Mouse (Mus musculus) CH12.LX (cell line): ENCODE data around the gene Asic4. TPM values are rescaled to one million over a fixed set of nuclear protein-coding genes. Genes with fewer than 3 reads are reported as not detected.

ENCODE experiments used
- DNase-seq: peaks from one replicate; pipeline ENCODE4 v3.0.0-alpha.2; 2013; ENCODE audit errors: extremely low read depth
- H3K27ac ChIP-seq: 2 replicates; pipeline ENCODE4 v1.5.1; 2012; ENCODE audit warnings: low read depth, mild to moderate bottlenecking, control low read depth, moderate library complexity; ENCODE audit not compliant: insufficient read depth
- H3K27me3 ChIP-seq: replicated peaks from 2 replicates; pipeline ENCODE3; 2012; ENCODE audit warnings: inconsistent platforms
- H3K36me3 ChIP-seq, 2 experiments: replicated peaks in 1 of 2; 2 replicates each; pipeline versions ENCODE3 to v1.6.1; 2012; ENCODE audit warnings: inconsistent platforms in 1 of 2, low read length in 1 of 2, mild to moderate bottlenecking in 1 of 2, mixed read lengths in 1 of 2, moderate library complexity in 1 of 2; ENCODE audit not compliant: control insufficient read depth in 1 of 2, insufficient read depth in 1 of 2
- H3K4me1 ChIP-seq, 2 experiments: 2 replicates each; pipeline ENCODE4 v1.6.1; 2012; ENCODE audit warnings: inconsistent platforms in 1 of 2, moderate library complexity in 1 of 2; ENCODE audit not compliant: insufficient read depth in 2 of 2, control insufficient read depth in 1 of 2
- H3K4me2 ChIP-seq: 2 replicates; pipeline ENCODE4 v1.6.1; 2012; ENCODE audit warnings: low read depth, mild to moderate bottlenecking, control low read depth; ENCODE audit not compliant: poor library complexity, insufficient read depth, severe bottlenecking
- H3K4me3 ChIP-seq, 3 experiments: fragments of 150-350 bp in 1 of 3; sonication (generic) in 1 of 3; replicated peaks in 1 of 3; 2 replicates each; pipeline versions ENCODE3 to v1.5.1; 2011 to 2012; ENCODE audit warnings: low read depth in 2 of 3, low read length in 2 of 3, mild to moderate bottlenecking in 2 of 3, moderate library complexity in 2 of 3, control low read depth in 1 of 3, improper control_type of control experiment in 1 of 3, inconsistent platforms in 1 of 3, mixed read lengths in 1 of 3; ENCODE audit not compliant: poor library complexity in 1 of 3
- H3K79me2 ChIP-seq: replicated peaks from 2 replicates; pipeline ENCODE4 v1.6.1; 2012; ENCODE audit warnings: mild to moderate bottlenecking, moderate library complexity; ENCODE audit not compliant: control insufficient read depth, poor library complexity, insufficient read depth, severe bottlenecking; ENCODE audit errors: extremely low read depth
- H3K9ac ChIP-seq: 2 replicates; pipeline ENCODE4 v1.6.1; 2012; ENCODE audit warnings: low read depth, mild to moderate bottlenecking, control low read depth, moderate library complexity; ENCODE audit not compliant: insufficient read depth
- H3K9me3 ChIP-seq: replicated peaks from 2 replicates; pipeline ENCODE3; 2012; ENCODE audit warnings: low read length, inconsistent platforms, mixed read lengths
- CHD1 ChIP-seq: IDR thresholded peaks from 2 replicates; pipeline ENCODE4 v1.6.1; 2012; ENCODE audit warnings: low read depth, low read length, improper control_type of control experiment, inconsistent platforms
- CHD2 ChIP-seq: IDR thresholded peaks from 2 replicates; pipeline ENCODE4 v1.6.1; 2011; ENCODE audit warnings: low read length, improper control_type of control experiment
- EP300 ChIP-seq: IDR thresholded peaks from 2 replicates; pipeline ENCODE4 v1.6.1; 2011; ENCODE audit warnings: low read length, improper control_type of control experiment
- GABPA ChIP-seq: IDR thresholded peaks from 2 replicates; pipeline ENCODE4 v1.6.1; 2012; ENCODE audit warnings: low read depth, low read length, improper control_type of control experiment, inconsistent platforms; ENCODE audit not compliant: insufficient replicate concordance
- IRF4 ChIP-seq: IDR thresholded peaks from 2 replicates; pipeline ENCODE4 v1.6.1; 2014; ENCODE audit warnings: low read depth, mild to moderate bottlenecking, inconsistent platforms, low read length, improper control_type of control experiment
- MAFK ChIP-seq: IDR thresholded peaks from 2 replicates; pipeline ENCODE4 v1.6.1; 2011; ENCODE audit warnings: low read length, improper control_type of control experiment; ENCODE audit not compliant: insufficient replicate concordance
- MAX ChIP-seq: IDR thresholded peaks from 2 replicates; pipeline ENCODE4 v1.6.1; 2011; ENCODE audit warnings: low read length, improper control_type of control experiment
- MAZ ChIP-seq: IDR thresholded peaks from 2 replicates; pipeline ENCODE4 v1.6.1; 2012; ENCODE audit warnings: low read depth, mild to moderate bottlenecking, inconsistent platforms, low read length, improper control_type of control experiment, moderate library complexity
- MEF2A ChIP-seq: IDR thresholded peaks from 2 replicates; pipeline ENCODE4 v1.6.1; 2014; ENCODE audit warnings: low read depth, mild to moderate bottlenecking, inconsistent platforms, low read length, improper control_type of control experiment, borderline replicate concordance
- MYC ChIP-seq: IDR thresholded peaks from 2 replicates; pipeline ENCODE4 v1.6.1; 2011; ENCODE audit warnings: low read depth, mild to moderate bottlenecking, improper control_type of control experiment, low read length
- POLR2A ChIP-seq: IDR thresholded peaks from 2 replicates; pipeline ENCODE4 v1.6.1; 2011; ENCODE audit warnings: low read depth, mild to moderate bottlenecking, improper control_type of control experiment, low read length
- POLR2AphosphoS2 ChIP-seq: IDR thresholded peaks from 2 replicates; pipeline ENCODE4 v1.6.1; 2011; ENCODE audit warnings: low read depth, low read length, improper control_type of control experiment
- RAD21 ChIP-seq: IDR thresholded peaks from 2 replicates; pipeline ENCODE4 v1.6.1; 2011; ENCODE audit warnings: low read depth, mild to moderate bottlenecking, low read length, improper control_type of control experiment, moderate library complexity
- SIN3A ChIP-seq: IDR thresholded peaks from 2 replicates; pipeline ENCODE4 v1.6.1; 2012; ENCODE audit warnings: low read length, improper control_type of control experiment, inconsistent platforms
- SMC3 ChIP-seq: IDR thresholded peaks from 2 replicates; pipeline ENCODE4 v1.6.1; 2011; ENCODE audit warnings: low read depth, low read length, improper control_type of control experiment
- TCF12 ChIP-seq: IDR thresholded peaks from 2 replicates; pipeline ENCODE4 v1.6.1; 2014; ENCODE audit warnings: low read depth, mild to moderate bottlenecking, inconsistent platforms, low read length, improper control_type of control experiment
- UBTF ChIP-seq: IDR thresholded peaks from 2 replicates; pipeline ENCODE4 v1.6.1; 2012; ENCODE audit warnings: low read depth, mild to moderate bottlenecking, inconsistent platforms, low read length, improper control_type of control experiment, moderate library complexity
- USF2 ChIP-seq: conservative IDR thresholded peaks from 2 replicates; pipeline ENCODE4 v1.6.1; 2011; ENCODE audit warnings: low read depth, low read length, improper control_type of control experiment
- dilution Hi-C: fragments of 300-500 bp; cut with MboI; formaldehyde crosslinking; loops from 2 replicates; pipeline ENCODE4 v1.14.3; 2020; ENCODE audit warnings: low sequenced_read_pairs; ENCODE audit not compliant: extremely low pct_unique_long_range_greater_than_20kb, extremely low pct_ligation_motif_present
- in situ Hi-C: fragments of 300-500 bp; cut with MboI; formaldehyde crosslinking; loops from 3 replicates; pipeline ENCODE4 v1.14.3; 2019; ENCODE audit warnings: low sequenced_read_pairs, low pct_ligation_motif_present, low pct_unique_long_range_greater_than_20kb, mixed read lengths
- polyA plus RNA-seq: library from polyadenylated mRNA; unstranded; fragments of >175 nt; gene quantifications from 2 replicates; pipeline ENCODE4 v1.2.1, GENCODE M21; 2012; ENCODE audit warnings: low read depth; ENCODE audit not compliant: insufficient read length
- total RNA-seq, 2 experiments: library from RNA; depleted of rRNA; stranded (reverse); fragments of 300-350 nt in 1 of 2; fragments of >200 nt in 1 of 2; gene quantifications; 2 replicates each; pipeline ENCODE4 v1.2.3; 2012 to 2014

The Asic4 gene
- total and polyA plus RNA-seq, 3 experiments = not detected

GRCm38 (mm10) chr1:75516703-75517380, 66.6 kb downstream of the Asic4 start:
- DNase-seq = no peak
- H3K27ac ChIP-seq = no peak overlapping the region
- dilution Hi-C loops (no loop called here), in situ Hi-C loops (no loop called here)
- H3K36me3 ChIP-seq = no peaks in the 10 kb centered on the region
- no peaks in the 10 kb centered on the region for H3K9me3 ChIP-seq
- H3K79me2 ChIP-seq = no peaks in the 10 kb centered on the region
- TF ChIP-seq IRF4 (no peak), MAX (no peak), POLR2A (no peak), CHD1 (no peak), USF2 (no peak), MAFK (no peak), MYC (no peak), SIN3A (no peak), GABPA (no peak), TCF12 (no peak), RAD21 (no peak), CHD2 (no peak), POLR2AphosphoS2 (no peak), UBTF (no peak)
- H3K4me3 ChIP-seq = no peak overlapping the region
- H3K4me2 ChIP-seq = no peak overlapping the region
- H3K27me3 ChIP-seq = peaks cover 2% of the 10 kb centered on the region
- H3K4me1 ChIP-seq = peaks cover 0 to 2% of the 10 kb centered on the region in 2 experiments; a peak in 1 of 4 replicates
- no peak overlapping the region for H3K9ac ChIP-seq

GRCm38 (mm10) chr1:75517984-75518383, 67.7 kb downstream of the Asic4 start:
- Histone ChIP-seq H3K4me1 (peaks cover 0 to 9% of the 10 kb centered on the region in 2 experiments; a peak in 2 of 4 replicates), H3K4me2 (no peak overlapping the region), H3K4me3 (no peak overlapping the region), H3K9me3 (no peaks in the 10 kb centered on the region), H3K27me3 (peaks cover 2% of the 10 kb centered on the region), H3K9ac (no peak overlapping the region), H3K27ac (no peak overlapping the region), H3K36me3 (no peaks in the 10 kb centered on the region), H3K79me2 (no peaks in the 10 kb centered on the region)
- in situ Hi-C loops (no loop called here), dilution Hi-C loops (no loop called here)
- TF ChIP-seq EP300 (no peak), TCF12 (no peak), MAZ (no peak), SMC3 (no peak), MEF2A (no peak)
- DNase-seq = no peak
